Mouse (Mus musculus) lung, postnatal 10 days (tissue): ENCODE measurements around the gene Setd7.

ENCODE experiments used
- DNase-seq: peaks from one replicate; pipeline ENCODE4 v3.0.0; 2021

Gene Setd7

DNA sequence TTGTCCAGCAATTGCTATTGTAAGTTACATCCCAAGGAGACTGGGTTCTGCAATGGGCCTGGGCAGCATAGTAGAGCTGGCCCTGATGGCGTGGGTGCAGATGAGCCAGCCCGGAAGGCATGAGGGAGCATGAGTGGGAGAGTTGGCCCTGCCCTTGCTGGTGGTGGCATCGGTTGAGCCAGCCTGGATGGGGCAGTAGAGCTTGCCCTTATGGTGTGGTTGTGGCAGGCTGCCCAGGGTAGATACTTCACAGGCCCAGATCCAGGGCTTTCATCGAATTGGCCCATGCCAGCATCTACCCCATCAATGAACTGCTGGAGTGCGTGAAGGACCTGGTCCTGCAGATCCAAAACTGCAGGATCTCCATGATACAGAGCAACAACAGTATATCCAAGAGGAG lies 48.7 kb downstream of the Setd7 start:
- DNase-seq, result no peak

DNA sequence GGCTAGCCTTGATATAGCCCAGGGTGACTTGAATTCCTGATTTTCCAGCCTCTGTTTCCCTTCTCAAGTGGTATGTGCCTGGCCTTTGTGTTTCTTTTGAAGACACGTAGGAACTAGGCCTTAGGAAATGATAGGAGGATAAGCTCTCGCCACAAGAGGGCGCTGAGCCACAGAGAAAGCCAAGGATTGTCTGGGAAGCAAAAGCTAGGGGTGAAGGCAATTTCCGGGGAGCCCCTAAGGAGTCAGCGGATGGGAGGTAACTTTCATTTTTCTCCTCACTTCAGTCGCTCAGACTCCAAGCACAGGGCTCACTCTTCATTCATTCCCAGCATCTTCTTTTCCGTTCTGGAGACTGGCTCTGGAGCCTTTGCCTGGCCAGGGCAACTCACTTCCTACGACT lies 49.8 kb downstream of the Setd7 start:
- peak; percentile 88 for DNase-seq

DNA sequence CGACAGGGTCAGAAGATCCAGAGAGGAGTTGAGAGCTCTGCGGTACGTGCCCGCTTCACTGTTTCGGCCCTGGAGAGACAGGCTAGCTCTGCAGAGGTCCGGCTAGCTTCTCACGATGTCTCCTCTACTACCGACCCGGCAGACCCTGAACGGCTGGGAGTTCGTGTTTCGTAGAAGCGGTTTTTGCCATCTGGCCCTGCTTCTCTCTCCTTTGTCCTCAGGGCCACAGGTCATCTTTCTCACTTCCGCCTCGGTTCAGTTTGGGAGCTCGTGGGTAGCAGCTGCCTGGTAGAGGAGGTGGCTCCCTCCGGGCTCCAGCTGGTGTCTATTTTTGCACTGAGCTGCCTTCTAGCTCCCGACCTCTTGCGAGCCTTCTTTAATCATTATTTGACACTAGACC lies 55.2 kb downstream of the Setd7 start:
- DNase-seq, result peak; percentile 66

DNA sequence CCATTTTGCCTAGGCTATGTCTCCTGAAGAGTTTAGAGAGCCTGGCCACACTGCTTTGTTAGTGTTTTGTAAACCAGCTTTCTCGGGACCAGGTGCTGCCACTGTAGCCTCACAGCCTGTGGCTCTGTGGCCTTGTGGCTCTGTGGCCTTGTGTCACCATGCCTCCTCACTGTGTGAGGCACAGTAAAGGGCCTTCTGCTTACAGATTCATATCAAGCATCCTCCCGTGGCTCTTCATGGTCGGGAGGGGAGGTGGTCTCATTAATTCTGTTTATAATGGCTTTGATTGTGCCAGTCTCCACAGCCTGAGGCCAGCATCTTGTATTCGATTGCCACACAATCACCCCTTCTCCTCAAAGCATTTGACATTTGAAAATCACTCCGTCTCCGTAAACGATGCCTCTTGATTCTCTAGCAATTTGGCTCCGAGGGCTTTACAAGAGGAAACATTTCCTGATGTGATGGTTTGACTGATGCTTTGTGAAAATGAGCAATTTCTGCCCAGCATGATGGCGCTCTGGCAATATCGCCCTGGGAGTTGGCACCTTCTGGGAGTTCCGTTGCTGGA lies 56.2 kb downstream of the Setd7 start:
- DNase-seq, result no peak

DNA sequence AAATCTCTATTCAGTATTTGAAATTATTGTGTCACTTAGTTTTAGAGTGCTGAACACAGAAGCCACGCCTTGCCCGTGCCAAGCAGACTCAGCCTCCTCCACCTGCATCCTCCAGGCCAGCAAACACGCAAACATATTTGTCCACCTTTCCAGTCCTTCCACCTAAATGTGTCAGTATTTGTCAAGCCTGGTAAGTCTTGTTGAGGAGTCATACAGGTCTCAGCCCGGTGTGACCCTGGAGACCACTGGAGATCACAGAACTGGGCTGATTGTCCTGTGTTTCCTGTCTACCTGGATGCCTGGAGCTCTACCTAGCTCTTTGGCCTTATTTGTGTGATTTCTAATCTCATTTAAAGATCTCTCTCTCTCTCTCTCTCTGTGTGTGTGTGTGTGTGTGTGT lies 60.8 kb downstream of the Setd7 start:
- no peak for DNase-seq

DNA sequence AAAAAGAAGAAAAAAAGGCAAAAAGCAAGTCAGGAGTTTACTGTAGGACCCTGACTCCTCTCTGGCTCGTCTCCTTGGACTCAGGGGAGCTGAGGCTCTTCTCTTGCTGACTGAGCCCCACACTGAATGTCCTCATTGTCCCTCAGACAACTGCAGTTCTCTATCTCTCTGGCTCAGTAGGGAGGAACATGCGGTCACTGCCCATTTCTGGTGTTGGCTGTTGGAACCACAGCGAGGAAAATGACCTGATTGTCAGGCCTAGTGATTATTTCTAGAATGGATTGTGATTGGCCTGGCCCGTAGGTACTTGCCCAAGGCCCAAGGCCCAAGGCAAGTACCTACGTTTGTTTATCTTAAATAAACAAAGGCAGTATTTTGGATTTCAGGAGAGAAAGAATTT lies 62.0 kb downstream of the Setd7 start:
- no peak for DNase-seq

DNA sequence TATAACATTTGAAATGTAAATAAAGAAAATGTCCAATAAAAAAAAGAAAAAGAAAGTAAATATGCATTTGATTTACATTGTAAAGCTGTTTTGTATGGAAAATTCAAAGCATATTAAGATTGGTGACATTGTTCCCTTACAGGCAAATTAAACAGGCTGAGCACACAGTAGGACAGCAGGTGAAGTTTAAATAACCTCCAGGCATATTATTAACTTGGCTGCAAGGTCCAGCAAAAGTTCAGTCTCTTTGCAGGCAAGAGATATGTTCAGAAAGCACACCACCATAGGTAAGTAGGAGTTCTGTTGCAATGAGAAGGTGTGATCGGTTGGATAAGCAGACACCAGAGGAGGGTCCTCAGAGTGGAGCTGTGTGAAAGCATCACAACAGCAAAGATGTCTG lies 62.7 kb downstream of the Setd7 start:
- no peak for DNase-seq

DNA sequence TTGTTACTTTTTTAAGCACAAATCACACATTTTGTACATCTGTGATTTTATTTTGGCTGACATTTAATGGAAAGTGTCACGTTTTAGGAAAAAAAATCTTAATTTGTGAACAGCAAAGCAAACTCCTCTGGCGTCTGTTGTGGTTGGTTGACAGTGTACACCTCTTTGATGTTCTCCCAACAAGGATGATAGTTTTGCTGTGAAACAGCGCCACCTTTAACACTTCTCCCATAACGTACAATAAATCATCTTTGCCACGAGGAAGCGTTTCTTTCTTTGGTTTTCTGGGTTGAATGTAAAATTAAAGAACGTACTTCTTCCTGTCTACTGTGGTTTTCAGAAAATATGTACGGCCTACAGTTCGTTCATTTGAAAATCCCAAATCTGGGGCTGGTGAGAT lies 65.0 kb downstream of the Setd7 start:
- DNase-seq, result no peak

DNA sequence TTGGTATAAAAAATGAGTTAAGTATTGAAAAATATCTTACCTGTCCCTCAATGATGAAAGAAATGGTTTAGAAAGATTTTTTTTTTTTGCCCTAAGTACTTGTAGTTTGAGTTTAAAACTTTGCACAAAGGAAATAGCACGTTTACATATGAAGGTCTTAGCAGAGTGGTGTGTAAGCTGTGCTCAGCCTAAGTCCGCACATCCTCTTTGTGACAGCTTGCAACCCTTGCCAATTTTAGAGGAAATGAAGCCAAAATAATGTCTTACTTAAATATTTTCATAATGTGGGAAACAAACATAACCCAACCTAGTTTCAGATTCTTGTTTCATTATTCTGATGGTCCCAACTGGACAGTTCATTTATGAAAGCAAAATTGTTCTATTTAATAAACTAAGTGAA lies 66.2 kb downstream of the Setd7 start:
- no peak for DNase-seq

DNA sequence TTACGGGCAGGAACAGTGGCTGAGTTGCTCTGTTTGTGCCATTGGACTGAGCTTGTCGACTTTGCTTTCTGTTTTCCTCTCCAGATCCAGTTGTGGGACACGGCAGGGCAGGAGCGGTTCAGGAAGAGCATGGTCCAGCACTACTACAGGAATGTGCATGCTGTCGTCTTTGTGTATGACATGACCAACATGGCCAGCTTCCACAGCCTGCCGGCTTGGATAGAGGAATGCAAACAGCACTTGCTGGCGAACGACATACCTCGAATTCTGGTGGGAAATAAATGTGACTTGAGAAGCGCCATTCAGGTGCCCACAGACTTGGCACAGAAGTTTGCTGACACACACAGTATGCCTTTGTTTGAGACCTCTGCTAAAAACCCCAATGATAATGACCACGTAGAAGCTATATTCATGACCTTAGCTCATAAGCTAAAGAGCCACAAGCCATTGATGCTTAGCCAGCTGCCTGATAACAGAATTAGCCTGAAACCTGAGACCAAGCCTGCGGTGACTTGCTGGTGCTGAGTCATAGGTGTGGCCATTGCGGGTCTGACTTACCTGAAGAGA lies 67.3 kb downstream of the Setd7 start:
- DNase-seq, result no peak

DNA sequence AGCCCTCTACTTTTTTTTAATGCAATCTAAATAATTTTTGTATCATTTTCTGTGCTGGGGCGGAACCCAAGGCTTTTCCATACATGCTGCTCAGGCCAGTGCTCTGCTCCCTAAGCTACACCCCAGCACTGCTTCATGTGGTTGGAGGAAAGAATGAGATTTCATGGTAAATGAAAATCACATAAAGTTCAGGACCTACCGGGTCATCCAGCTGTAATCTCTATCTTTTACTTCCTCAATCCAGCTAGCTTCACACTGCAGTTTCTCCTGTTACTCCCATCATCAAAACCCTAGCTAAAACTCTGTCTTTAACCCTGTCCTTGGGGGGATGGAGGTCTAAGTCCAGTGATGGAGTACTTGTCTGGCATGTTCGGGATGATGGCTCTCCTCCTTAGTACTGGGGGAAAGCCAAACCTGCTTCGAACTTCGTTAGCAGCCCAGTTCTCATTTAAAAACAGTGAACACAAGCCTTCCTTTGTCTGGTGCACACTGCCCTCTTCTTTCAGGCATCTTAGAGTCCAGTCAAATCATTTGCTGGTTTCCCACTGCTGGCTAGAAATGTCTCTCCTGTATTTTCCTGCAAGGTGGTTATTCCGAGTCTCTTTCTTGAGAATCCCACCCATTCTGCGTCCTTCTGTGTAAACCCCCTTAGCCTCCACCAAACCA lies 70.5 kb downstream of the Setd7 start:
- no peak for DNase-seq

DNA sequence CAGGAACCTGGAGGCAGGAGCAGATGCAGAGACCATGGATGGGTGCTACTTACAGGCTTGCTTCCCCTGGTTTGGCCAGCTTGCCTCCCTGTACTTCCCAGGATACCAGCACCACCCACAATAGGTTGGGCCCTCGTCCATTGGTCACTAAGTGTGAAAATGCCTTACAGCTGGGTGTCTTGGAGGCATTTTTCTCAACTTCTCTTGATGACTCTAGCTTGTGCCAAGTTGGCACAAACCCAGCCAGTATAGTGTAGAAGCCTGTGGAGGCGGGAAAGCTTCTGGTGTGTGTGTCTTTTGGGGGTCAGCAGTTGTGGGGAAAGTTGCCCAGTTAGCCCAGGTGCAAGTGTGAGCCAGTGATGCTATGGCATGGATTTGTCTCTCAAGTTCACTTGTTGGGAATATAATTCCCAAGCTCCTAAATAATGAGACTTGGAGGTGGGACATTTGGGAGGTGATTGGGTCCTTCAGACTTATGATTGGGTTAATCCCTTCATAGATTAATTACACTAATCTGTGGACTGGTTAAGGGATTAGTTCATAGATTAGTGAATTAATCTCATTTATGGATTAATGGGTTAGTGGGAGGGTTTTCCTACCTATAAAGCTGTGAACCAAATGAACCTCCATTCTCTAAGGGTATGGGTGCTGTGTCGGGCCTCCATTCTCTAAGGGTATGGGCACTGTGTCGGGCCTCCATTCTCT lies 74.0 kb downstream of the Setd7 start:
- peak; percentile 45 for DNase-seq

DNA sequence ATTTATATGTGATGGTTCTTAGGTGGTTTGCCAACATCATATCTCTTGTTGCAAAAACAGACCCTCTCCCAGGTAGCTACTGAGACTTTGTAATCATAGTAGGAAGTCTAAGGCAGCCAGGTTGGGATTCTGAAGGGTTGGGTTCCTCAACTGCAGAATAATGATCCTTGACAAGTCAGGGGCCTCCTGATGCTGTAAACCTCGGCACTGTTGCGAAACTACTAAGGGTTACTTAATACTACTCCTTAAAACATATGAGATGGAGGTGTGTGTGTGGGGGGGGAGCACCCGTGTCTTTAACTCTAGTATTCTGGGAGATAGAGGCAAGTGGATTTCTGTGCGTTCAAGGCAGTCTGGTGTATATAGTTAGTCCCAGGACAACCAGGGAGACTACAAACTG lies 75.3 kb downstream of the Setd7 start:
- no peak for DNase-seq

DNA sequence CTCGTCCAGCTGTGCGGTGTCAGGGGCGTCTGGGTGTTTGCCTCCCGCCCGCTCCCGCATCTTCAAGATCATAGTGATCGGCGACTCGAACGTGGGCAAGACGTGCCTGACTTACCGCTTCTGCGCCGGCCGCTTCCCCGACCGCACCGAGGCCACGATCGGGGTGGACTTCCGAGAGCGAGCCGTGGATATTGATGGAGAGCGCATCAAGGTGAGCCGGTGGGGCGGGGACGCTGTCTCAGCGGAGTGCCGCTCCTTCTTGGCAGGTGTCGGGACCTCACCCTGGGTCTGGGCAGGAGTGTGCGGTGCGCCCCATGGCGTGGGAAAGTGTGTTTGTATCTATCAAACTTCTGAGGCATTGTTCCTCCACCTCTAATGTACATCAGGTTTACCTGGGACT lies 76.3 kb downstream of the Setd7 start:
- no peak for DNase-seq

DNA sequence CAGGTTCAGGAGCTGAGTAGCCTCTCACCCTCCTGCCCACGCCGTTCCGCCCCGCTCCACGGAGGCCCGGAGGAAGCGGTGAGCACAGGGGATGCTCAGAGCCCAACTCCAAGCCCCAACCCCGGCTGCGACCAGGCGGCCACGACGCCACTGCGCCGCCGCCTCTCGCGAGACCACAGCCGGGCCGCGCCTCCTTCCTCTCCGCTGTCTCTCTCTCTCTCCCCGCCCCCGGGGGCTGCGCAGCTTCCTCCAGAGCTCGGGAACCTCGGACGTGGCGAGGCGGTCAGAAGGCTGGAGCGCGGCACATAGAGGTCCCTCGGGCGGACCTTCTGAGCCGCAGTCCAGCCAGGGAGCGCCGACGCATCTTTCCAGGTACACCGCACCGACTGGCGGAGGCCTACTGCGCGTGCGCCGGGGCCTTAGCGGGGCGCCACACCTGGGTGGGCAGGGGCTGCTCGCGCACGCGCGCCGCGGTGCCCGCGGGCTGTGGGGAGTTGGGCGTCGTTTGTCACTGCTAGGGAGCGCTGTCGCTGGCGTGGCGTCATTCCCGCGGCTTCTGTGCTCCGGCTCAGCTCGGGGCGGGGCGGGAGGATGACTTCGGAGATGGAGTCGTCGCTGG lies 76.8 kb downstream of the Setd7 start, which contains the start of gene Rab33b:
Gene Rab33b (plus strand): TSS at position 180 of the 619 bp plus-strand sequence.
- DNase-seq, result peak; percentile 99

DNA sequence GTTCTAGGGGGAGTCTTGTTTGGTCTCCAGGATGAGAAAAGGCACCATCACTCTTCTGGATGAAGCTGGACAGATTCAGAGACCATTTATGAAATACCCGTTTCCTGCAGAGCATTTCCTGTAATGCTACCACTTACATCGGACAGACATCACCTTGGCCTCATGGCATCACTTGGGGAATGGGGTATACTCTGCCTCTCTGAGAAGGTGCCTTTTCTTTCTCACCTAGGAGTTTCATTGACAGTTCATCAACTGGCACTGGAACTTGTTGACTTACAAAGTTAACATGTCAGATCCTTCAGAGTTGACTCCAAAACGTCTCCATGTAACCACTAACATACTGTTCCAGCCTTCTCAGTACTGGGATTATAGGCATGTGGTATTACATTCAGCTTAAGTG lies 77.9 kb downstream of the Setd7 start:
- no peak for DNase-seq

DNA sequence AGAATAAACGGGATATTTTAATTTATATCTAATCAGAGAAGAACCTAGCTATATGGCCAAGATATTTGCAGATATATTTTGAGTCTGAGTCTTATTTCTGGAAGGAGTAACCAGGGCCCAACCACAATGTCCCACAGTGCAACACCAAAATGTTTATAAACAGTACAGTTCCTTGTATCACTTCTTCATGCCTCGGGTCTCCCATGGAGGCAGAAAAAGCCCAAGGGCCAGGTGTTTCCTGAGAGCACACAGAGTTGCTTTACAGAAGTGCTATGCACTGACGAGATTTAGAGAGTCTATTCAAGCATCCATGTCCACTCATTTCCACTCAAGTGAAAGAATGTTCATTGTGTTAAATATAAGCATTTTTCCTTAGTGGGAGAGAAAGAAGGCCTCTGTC lies 78.8 kb downstream of the Setd7 start:
- no peak for DNase-seq

DNA sequence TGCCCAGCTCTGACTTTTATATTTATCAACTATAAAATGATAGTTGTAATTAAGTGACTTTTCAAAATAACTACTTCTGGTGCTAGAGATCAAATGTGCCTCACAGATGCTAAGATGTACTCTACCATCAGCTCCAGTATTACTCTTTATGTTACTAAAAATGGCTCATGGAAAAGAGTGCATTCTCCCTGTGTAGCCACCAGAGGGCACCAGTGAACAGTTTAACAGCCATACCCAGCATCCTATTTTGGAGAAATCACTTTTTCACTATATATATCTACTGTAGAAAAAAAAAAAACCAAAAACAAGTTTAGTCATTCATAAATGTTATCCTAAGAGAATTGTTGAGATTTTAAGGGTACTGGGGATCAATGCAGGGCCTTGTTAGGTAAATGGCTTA lies 79.6 kb downstream of the Setd7 start:
- peak; percentile 60 for DNase-seq

DNA sequence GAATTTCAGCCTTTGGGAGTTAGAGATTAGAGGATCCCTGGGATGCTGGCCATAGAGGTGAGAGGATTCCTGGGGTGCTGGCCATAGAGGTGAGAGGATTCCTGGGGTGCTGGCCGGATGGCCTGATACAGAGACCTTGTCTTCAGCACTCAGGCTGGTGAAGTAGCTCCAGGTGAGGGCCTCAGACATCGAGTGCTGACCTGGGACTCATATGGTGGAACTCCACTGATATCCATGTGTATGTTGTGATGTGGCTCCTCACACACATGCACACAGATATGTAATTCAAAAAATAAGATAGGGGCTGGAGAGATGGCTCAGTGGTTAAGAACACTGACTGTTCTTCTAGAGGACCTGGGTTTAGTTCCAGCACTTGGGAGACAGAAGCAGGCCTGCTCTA lies 80.8 kb downstream of the Setd7 start:
- DNase-seq, result no peak

DNA sequence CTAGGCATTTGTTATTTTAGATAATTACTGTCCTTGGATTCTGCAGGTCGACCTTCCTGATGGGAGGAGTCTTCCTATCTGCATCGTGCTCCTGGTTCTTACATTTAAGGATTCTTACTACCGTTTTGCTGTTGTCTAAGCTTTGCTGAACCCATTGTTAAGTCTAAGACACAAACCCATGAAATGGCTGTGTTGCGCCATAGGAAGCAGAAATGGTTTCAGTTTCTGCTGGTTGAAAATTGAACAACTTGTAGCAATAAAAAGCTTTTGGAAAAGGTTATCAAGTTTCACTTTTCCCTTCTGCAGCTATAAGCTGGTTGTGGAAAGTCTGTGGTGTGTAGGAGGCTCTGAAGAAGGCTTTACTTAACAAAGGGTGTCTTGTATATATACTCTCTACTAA lies 85.0 kb downstream of the Setd7 start:
- DNase-seq, result no peak

DNA sequence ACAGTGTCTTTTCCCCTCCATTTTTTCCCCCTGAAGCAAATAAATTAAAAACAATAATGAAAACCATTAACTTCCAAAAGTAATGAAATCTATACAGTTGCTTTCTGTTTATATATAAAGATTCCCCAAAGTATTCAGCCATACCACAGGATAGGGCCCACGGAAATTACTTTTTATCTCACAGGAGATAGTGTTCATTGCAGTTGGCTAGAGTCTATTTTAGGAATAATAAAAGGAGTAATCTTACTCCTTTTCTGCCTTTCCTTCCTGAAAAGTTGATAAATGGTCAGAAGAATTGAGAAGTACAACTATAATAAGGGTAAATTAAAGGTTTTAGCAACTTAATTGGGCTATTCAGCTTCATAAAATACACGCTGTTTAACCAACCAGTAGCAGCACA lies 92.1 kb downstream of the Setd7 start:
- no peak for DNase-seq
